Mouse (Mus musculus): ENCODE results near the gene Tsr2.

The Tsr2 gene

GRCm38 (mm10) chrX:151046777-151047430 lies 49.4 kb downstream of the Tsr2 start:
- DNase-seq (ENCODE audit: extremely low read depth, low read depth, low spot score): no peak

- no peak for DNase-seq (ENCODE audit: extremely low read depth, low read depth, low spot score)
Measured at GRCm38 (mm10) chrX:151046321-151046720, 50.0 kb downstream of the Tsr2 start.

- DNase-seq (ENCODE audit: extremely low read depth, low read depth, low spot score): no peak
Measured at GRCm38 (mm10) chrX:151045850-151046249, 50.5 kb downstream of the Tsr2 start, which contains the start of gene Fgd1. Gene Fgd1 (plus strand): TSS chrX:151046150.

- no peak for DNase-seq (ENCODE audit: extremely low read depth, low read depth, low spot score)
Measured at GRCm38 (mm10) chrX:151041223-151041622, 55.1 kb downstream of the Tsr2 start.

Data from fat pad, adult 2 months (tissue).